Mouse (Mus musculus): ENCODE data around the gene Gm20521.

DNA sequence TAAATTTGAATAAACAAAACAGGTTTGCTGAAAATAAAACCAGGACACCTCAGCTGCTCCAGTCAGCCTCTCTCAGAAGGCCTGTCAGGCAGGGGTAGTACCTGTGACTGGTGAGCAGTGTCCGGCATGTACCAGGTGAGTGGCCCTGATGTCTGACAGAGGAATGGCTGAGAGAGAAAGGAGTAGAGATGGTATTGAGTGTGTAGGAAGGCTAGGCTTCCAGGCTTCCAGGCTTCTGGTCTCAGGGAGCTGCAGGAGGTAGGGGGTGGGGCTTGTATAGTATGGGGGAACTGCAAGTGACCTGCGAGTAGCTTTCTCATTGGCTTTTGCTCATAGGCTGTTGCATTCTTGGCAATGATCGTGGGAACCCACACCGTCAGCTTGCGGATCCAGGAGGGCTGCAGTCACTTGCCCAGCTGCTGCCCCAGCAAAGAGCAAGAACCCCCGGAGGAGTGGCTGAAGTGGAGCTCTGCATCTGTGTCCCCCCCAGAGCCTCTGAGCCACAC is 49.5 kb downstream of the Gm20521 start, which contains the start of gene Il25:
- TF ChIP-seq CTCF (IDR thresholded peaks at IDR 0.05) (no peak), EP300 (IDR thresholded peaks at IDR 0.05) (no peak)

All from lung, postnatal 0 days (tissue).